Mouse (Mus musculus) spleen, postnatal 0 days (tissue): Measurements from ENCODE around the gene Gm7356. TPM values are rescaled to one million over a fixed set of nuclear protein-coding genes. Genes with fewer than 3 reads are reported as not detected.

Experiments used
- polyA plus RNA-seq: library from polyadenylated mRNA; unstranded; fragments of >200 nt; fragmentation: Nextera tagmentation; extraction: Ambion mirVana; gene quantifications from 2 replicates; pipeline ENCODE4 v1.2.1, GENCODE M21; 2015

Gm7356 gene
- polyA plus RNA-seq = not detected in 2 replicates

DNA sequence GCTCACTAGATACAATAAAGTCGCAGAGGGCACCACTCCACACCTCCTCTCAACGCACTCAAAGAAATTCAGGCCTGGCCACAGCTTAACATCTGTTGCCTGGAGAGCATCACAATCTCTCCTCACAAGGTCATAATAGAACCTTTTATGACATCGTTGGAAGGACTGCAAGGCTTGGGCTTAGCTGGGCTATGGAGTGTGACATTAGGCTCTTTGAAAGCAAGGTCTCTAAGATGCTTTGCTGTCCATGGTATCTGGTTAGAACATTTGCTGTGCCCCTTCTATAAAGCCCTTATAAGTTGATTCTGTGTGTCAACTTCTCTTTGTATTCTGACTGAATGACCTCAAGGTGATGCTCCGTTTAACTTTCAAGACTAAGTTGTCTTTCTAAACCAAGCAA is at the start of gene Gm7356:
TSS of gene Gm7356 (minus strand) at position 101 of the 400 bp plus-strand sequence.

Other genes with a start within 250 kb of the Gm7356 start
- 18.6 and 25.5 TPM in 2 replicates for gene Afdn, start 243.2 kb downstream of the Gm7356 start, polyA plus RNA-seq
- gene Tcte2, start 241.9 kb downstream of the Gm7356 start, polyA plus RNA-seq = 0.61 and 0.79 TPM in 2 replicates
- gene Gm7168, start 55.3 kb downstream of the Gm7356 start, polyA plus RNA-seq = not detected in 2 replicates
- gene Gm7358, start 55.8 kb upstream of the Gm7356 start, polyA plus RNA-seq = not detected in 2 replicates
- gene Dact2, start 200.6 kb upstream of the Gm7356 start, polyA plus RNA-seq = 0.08 TPM in 1 of 2 replicates, not detected in the other